Mouse (Mus musculus): ENCODE data around the gene Ltc4s. TPM values are rescaled to one million over a fixed set of nuclear protein-coding genes. Genes with fewer than 3 reads are reported as not detected.
A peak's percentile ranks its signal among the peaks of the same experiment; 100 is the strongest.

Ltc4s gene
- 4.3 and 5.1 TPM in 2 replicates for polyA plus RNA-seq (2015; fragmentation: Nextera tagmentation; extraction: Ambion mirVana)

DNA sequence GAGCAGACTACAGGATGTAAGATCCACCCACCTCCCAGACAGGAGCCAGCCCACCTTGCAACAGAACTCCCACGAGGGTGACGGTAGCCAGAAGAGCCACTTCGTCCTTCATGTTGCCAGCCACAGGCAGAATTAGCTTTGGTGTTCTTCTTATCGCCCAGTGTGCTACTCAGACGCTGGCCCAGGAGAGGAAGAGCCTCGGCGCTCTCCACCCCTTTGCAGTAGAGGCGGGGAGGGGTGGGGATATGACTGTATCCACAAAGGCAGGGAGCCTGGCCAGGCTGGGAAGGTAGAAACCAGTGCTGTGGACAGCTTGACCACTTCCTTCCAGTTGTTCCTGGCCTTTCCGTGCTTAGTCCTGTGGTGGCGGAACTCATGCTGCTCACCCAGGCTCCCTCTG is at the start of gene Ltc4s:
Gene Ltc4s, minus strand, starts transcription at position 293 of the 400 bp plus-strand sequence.
- Histone ChIP-seq H3K36me3 (ENCODE audit: control insufficient read depth, insufficient read depth, low read length) (peaks cover 12% of the 10 kb centered on the region), H3K9me3 (ENCODE audit: control insufficient read depth, low read length) (no peaks in the 10 kb centered on the region), H3K27ac (ENCODE audit: low read length) (no peak within 1 kb of the TSS), H3K27me3 (replicated peaks; ENCODE audit: control insufficient read depth, insufficient read depth, low read length) (no peaks in the 10 kb centered on the region), H3K9ac (ENCODE audit: low read depth, low read length) (peak within 1 kb of the TSS; percentile 63; the same call in 1 of the 2 replicates), H3K4me1 (ENCODE audit: control insufficient read depth, insufficient read depth, low read length) (peaks cover 20% of the 10 kb centered on the region), H3K4me2 (ENCODE audit: low read depth, low read length) (peak within 1 kb of the TSS; percentile 96), H3K4me3 (ENCODE audit: low read length) (peak within 1 kb of the TSS; percentile 69)
- 40% methylated on average over 10 of the region's 10 CpGs for WGBS
- ATAC-seq, result peak; percentile 13; the same call in 1 of the 2 replicates

DNA sequence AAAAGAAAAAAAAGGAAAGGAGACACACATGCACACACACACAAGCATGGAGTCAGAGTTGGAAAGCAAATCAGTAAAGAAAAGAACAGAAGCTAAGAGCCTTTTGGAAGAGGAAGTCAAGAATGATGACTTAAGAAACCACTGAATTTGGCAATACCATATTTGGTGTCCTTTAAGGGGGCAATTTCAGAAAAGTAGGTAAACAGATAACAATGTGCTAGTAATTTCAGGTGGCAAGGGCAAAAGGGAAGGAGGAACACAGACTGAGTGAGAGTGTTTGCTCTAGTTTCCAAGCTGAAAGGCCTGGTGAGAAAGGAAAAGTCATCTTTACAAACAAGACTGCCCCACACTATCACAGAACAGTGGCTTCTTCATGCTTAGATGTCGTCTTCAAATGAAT is 48.0 kb upstream of the Ltc4s start:
- Histone ChIP-seq H3K4me2 (ENCODE audit: low read depth, low read length) (no peak overlapping the region), H3K9me3 (ENCODE audit: control insufficient read depth, low read length) (no peaks in the 10 kb centered on the region), H3K9ac (ENCODE audit: low read depth, low read length) (no peak overlapping the region), H3K4me3 (ENCODE audit: low read length) (no peak overlapping the region), H3K27ac (ENCODE audit: low read length) (no peak overlapping the region), H3K27me3 (replicated peaks; ENCODE audit: control insufficient read depth, insufficient read depth, low read length) (no peaks in the 10 kb centered on the region), H3K4me1 (ENCODE audit: control insufficient read depth, insufficient read depth, low read length) (peaks cover 11% of the 10 kb centered on the region), H3K36me3 (ENCODE audit: control insufficient read depth, insufficient read depth, low read length) (no peaks in the 10 kb centered on the region; the same call in none of the 2 replicates)
- 86% methylated on average over 1 of the region's 1 CpGs for WGBS
- ATAC-seq, result no peak

DNA sequence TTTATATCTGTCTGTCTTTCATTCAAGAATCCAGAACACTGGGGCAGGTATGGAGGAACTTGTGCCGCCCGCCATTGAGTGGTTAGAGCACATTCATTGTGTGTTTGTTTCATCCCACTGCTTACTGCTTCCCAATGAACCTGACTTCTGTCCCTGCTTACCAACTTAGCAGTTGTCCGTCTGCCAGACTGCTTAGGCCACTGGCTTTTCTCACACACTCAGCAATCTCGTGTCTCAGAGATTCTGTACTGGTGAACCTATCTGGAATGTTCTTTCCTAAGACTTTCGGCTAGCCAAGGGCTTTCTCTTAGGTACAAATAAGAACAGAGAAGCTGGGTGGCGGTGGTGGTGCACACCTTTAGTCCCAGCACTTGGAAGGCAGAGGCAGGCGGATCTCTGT is 47.3 kb upstream of the Ltc4s start:
- H3K36me3 ChIP-seq (ENCODE audit: control insufficient read depth, insufficient read depth, low read length), result no peaks in the 10 kb centered on the region; the same call in none of the 2 replicates
- no peak overlapping the region for H3K4me3 ChIP-seq (ENCODE audit: low read length)
- no peak overlapping the region for H3K27ac ChIP-seq (ENCODE audit: low read length)
- H3K4me2 ChIP-seq (ENCODE audit: low read depth, low read length), result no peak overlapping the region
- no peaks in the 10 kb centered on the region for H3K27me3 ChIP-seq (replicated peaks; ENCODE audit: control insufficient read depth, insufficient read depth, low read length)
- whole genome bisulfite sequencing, result 93% methylated on average over 7 of the region's 7 CpGs
- H3K4me1 ChIP-seq (ENCODE audit: control insufficient read depth, insufficient read depth, low read length), result peaks cover 11% of the 10 kb centered on the region
- H3K9ac ChIP-seq (ENCODE audit: low read depth, low read length), result no peak overlapping the region
- no peaks in the 10 kb centered on the region for H3K9me3 ChIP-seq (ENCODE audit: control insufficient read depth, low read length)
- no peak for ATAC-seq

DNA sequence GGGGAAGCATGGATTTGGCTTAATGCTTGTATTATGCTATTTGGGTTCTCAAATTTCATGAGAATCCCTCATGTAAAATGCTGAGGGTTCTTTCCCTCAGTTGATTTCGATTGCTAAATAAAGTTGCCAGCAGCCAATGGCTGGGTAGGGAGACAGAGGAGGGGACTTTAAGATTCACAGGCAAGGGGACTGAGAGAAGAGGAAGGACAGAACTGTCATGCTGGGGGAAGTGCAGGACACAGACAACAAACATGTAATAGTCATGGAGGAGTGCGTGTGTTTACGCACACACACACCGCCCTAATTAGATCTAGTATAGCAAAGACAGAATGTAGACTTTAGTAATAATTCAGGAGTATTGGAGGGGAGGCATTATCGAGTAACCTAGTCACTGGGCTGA is 46.8 kb upstream of the Ltc4s start:
- ATAC-seq, result no peak
- Histone ChIP-seq H3K27me3 (replicated peaks; ENCODE audit: control insufficient read depth, insufficient read depth, low read length) (no peaks in the 10 kb centered on the region), H3K36me3 (ENCODE audit: control insufficient read depth, insufficient read depth, low read length) (no peaks in the 10 kb centered on the region; the same call in none of the 2 replicates), H3K9ac (ENCODE audit: low read depth, low read length) (no peak overlapping the region), H3K4me3 (ENCODE audit: low read length) (no peak overlapping the region), H3K27ac (ENCODE audit: low read length) (no peak overlapping the region), H3K4me1 (ENCODE audit: control insufficient read depth, insufficient read depth, low read length) (peaks cover 8% of the 10 kb centered on the region), H3K4me2 (ENCODE audit: low read depth, low read length) (no peak overlapping the region), H3K9me3 (ENCODE audit: control insufficient read depth, low read length) (no peaks in the 10 kb centered on the region)
- 93% methylated on average over 5 of the region's 5 CpGs for WGBS

DNA sequence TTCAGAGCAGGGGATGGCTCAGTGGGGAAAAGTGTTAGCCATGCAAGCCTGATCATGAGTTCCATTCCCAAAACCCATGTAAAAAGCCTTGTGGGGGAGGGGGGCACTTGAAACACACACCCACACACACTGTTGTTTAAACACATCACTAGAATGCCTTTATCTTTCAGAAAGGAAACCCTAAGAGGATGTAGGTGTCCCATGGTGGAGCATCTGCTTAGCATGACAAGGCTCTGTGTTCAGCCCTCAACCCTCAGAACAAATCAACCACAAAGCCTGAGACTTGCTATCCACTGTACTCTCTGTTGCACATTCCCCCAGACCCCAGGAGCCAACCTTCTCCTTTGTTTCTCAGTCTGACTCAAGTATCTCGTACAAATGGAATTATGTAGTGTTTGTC is 41.6 kb upstream of the Ltc4s start:
- no peak for ATAC-seq
- 78% methylated on average over 1 of the region's 1 CpGs for WGBS
- H3K27ac ChIP-seq (ENCODE audit: low read length), result no peak overlapping the region

DNA sequence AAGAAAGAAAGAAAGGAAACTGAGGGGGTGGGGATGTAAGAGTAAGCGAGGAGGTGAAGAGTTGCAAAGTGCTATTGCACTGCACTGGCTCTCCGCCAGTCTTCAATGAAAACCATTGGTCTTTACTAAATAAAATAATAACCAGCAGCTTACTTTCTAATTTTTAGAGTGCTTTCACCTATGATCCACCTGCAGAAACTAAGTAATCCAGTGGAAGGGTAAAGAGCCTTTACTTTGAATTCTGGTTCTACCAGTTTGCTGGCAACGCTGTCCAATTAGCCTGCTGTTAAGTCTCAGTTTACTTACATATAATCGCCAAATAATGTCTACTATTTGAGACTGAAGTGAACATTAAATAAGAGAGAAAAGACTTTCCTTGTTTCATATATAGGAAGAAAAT is 40.6 kb upstream of the Ltc4s start:
- H3K4me3 ChIP-seq (ENCODE audit: low read length), result no peak overlapping the region
- H3K27me3 ChIP-seq (replicated peaks; ENCODE audit: control insufficient read depth, insufficient read depth, low read length), result no peaks in the 10 kb centered on the region
- no peak overlapping the region for H3K4me2 ChIP-seq (ENCODE audit: low read depth, low read length)
- WGBS, result 69% methylated on average over 4 of the region's 4 CpGs
- no peak overlapping the region for H3K27ac ChIP-seq (ENCODE audit: low read length)
- H3K36me3 ChIP-seq (ENCODE audit: control insufficient read depth, insufficient read depth, low read length), result no peaks in the 10 kb centered on the region
- H3K9me3 ChIP-seq (ENCODE audit: control insufficient read depth, low read length), result no peaks in the 10 kb centered on the region
- ATAC-seq, result no peak
- H3K4me1 ChIP-seq (ENCODE audit: control insufficient read depth, insufficient read depth, low read length), result peaks cover 11% of the 10 kb centered on the region; the same call in 1 of the 2 replicates
- no peak overlapping the region for H3K9ac ChIP-seq (ENCODE audit: low read depth, low read length)

More for the DNA sequence above, 41.6 kb upstream of the Ltc4s start:
- no peaks in the 10 kb centered on the region for H3K27me3 ChIP-seq (replicated peaks; ENCODE audit: control insufficient read depth, insufficient read depth, low read length)
- no peaks in the 10 kb centered on the region for H3K9me3 ChIP-seq (ENCODE audit: control insufficient read depth, low read length)
- H3K4me3 ChIP-seq (ENCODE audit: low read length), result no peak overlapping the region
- H3K36me3 ChIP-seq (ENCODE audit: control insufficient read depth, insufficient read depth, low read length), result no peaks in the 10 kb centered on the region
- no peak overlapping the region for H3K9ac ChIP-seq (ENCODE audit: low read depth, low read length)
- H3K4me1 ChIP-seq (ENCODE audit: control insufficient read depth, insufficient read depth, low read length), result peaks cover 11% of the 10 kb centered on the region; the same call in 1 of the 2 replicates
- no peak overlapping the region for H3K4me2 ChIP-seq (ENCODE audit: low read depth, low read length)

DNA sequence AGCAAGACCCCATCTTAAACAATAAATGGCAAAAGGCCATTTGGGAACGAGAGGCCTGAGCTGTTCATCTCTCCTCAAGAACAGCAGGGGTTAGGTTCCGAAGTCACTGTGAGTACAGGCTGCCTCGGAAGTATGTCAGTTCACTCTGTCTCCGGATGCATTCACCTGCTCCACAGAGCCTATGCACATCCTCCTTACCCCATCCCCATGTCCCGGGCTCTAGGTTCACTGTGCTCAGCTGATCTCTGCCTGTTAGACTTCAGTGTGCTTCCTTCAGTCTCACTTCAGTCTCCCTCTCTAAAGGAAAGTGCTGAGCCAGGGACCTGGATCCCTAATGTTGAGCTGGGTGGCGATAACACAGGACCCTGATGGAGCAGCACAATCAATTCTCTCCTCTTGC is 39.3 kb upstream of the Ltc4s start:
- H3K4me1 ChIP-seq (ENCODE audit: control insufficient read depth, insufficient read depth, low read length), result peaks cover 11% of the 10 kb centered on the region; the same call in 1 of the 2 replicates
- H3K4me2 ChIP-seq (ENCODE audit: low read depth, low read length), result no peak overlapping the region
- ATAC-seq, result no peak
- H3K27ac ChIP-seq (ENCODE audit: low read length), result no peak overlapping the region
- WGBS, result 96% methylated on average over 6 of the region's 6 CpGs
- no peak overlapping the region for H3K4me3 ChIP-seq (ENCODE audit: low read length)
- H3K36me3 ChIP-seq (ENCODE audit: control insufficient read depth, insufficient read depth, low read length), result no peaks in the 10 kb centered on the region
- no peak overlapping the region for H3K9ac ChIP-seq (ENCODE audit: low read depth, low read length)
- no peaks in the 10 kb centered on the region for H3K27me3 ChIP-seq (replicated peaks; ENCODE audit: control insufficient read depth, insufficient read depth, low read length)
- no peaks in the 10 kb centered on the region for H3K9me3 ChIP-seq (ENCODE audit: control insufficient read depth, low read length)

DNA sequence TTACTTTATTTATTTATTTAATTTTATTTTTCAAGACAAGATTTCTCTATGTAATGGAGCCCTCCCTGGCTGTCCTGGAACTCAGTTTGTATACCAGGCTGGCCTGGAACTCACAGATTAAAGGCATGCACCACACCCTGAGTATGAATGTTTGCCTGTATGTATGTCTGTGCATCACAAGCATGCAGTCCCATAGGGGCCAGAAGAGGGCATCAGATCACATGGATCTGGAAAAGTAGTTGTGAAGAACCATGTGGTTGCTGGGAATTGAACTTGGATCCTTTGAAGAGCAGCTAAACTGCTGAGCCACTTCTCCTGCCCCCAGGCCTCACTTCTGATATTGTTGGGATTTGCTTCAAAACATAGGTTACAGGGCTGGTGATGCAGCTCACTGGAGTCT is 38.6 kb upstream of the Ltc4s start:
- no peak overlapping the region for H3K27ac ChIP-seq (ENCODE audit: low read length)
- no peaks in the 10 kb centered on the region for H3K27me3 ChIP-seq (replicated peaks; ENCODE audit: control insufficient read depth, insufficient read depth, low read length)
- no peak overlapping the region for H3K4me3 ChIP-seq (ENCODE audit: low read length)
- no peak overlapping the region for H3K4me2 ChIP-seq (ENCODE audit: low read depth, low read length)
- ATAC-seq, result no peak
- no peak overlapping the region for H3K9ac ChIP-seq (ENCODE audit: low read depth, low read length)
- peaks cover 11% of the 10 kb centered on the region; the same call in 1 of the 2 replicates for H3K4me1 ChIP-seq (ENCODE audit: control insufficient read depth, insufficient read depth, low read length)
- no peaks in the 10 kb centered on the region for H3K36me3 ChIP-seq (ENCODE audit: control insufficient read depth, insufficient read depth, low read length)
- no peaks in the 10 kb centered on the region for H3K9me3 ChIP-seq (ENCODE audit: control insufficient read depth, low read length)

DNA sequence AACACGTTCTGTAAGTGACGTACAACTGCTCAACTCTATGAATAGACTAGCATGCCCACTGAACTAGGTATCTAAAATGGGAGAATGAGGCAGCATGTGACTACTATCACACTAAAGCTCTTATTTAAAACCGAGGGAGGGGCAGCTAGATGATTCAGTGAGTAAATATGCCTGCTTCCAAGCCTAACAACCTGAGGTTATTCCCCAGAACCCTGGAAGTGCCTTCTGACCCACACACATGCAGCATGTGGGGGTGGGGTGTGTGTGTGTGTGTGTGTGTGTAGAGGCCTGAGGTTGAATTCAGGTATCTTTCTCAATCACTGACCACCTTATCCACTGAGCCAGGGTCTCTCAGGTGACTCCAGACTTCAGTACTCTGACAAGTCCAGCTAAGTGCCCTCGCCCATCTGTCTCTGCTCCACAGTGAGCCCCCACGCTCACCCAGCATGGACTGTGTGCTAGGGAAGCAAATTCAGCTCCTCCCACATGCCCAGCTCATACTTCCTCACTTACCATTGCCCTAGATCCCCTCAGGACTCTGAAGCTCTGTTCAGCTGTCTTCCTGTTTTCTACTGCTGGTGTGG is 37.2 kb upstream of the Ltc4s start:
- Histone ChIP-seq H3K9ac (ENCODE audit: low read depth, low read length) (no peak overlapping the region), H3K27ac (ENCODE audit: low read length) (no peak overlapping the region), H3K27me3 (replicated peaks; ENCODE audit: control insufficient read depth, insufficient read depth, low read length) (no peaks in the 10 kb centered on the region), H3K36me3 (ENCODE audit: control insufficient read depth, insufficient read depth, low read length) (no peaks in the 10 kb centered on the region), H3K4me1 (ENCODE audit: control insufficient read depth, insufficient read depth, low read length) (peaks cover 11% of the 10 kb centered on the region; the same call in 1 of the 2 replicates), H3K4me3 (ENCODE audit: low read length) (no peak overlapping the region), H3K9me3 (ENCODE audit: control insufficient read depth, low read length) (no peaks in the 10 kb centered on the region), H3K4me2 (ENCODE audit: low read depth, low read length) (no peak overlapping the region)
- peak; percentile 72 for ATAC-seq
- 58% methylated on average over 5 of the region's 5 CpGs for WGBS

DNA sequence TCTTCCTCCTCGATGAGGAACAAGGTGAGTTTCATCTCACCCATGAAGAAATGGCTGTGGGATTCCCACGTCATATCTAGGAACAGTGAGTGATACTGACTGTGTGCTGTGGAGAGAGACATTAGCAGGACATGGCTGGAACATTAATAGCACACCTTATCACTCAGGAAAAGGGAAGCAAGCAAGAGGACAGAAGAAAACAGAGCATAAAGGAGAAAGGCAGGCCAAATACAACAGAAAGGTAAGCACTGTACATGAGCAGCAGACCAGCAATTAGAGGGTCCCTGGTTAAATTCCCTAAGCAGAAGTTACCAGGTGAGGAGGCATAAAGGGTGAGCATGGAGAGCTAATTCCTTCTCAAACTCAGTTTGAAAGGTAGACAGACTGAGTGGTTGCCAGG is 36.7 kb upstream of the Ltc4s start:
- Histone ChIP-seq H3K4me1 (ENCODE audit: control insufficient read depth, insufficient read depth, low read length) (peaks cover 11% of the 10 kb centered on the region; the same call in 1 of the 2 replicates), H3K4me2 (ENCODE audit: low read depth, low read length) (no peak overlapping the region), H3K4me3 (ENCODE audit: low read length) (no peak overlapping the region), H3K9ac (ENCODE audit: low read depth, low read length) (no peak overlapping the region), H3K27me3 (replicated peaks; ENCODE audit: control insufficient read depth, insufficient read depth, low read length) (no peaks in the 10 kb centered on the region), H3K36me3 (ENCODE audit: control insufficient read depth, insufficient read depth, low read length) (no peaks in the 10 kb centered on the region), H3K9me3 (ENCODE audit: control insufficient read depth, low read length) (no peaks in the 10 kb centered on the region), H3K27ac (ENCODE audit: low read length) (no peak overlapping the region)
- WGBS, result 76% methylated on average over 2 of the region's 2 CpGs
- peak; percentile 8; the same call in 1 of the 2 replicates for ATAC-seq
